Mouse (Mus musculus): ENCODE results near the gene Zbtb8b. TPM values are rescaled to one million over a fixed set of nuclear protein-coding genes. Genes with fewer than 3 reads are reported as not detected.

Gene Zbtb8b
- polyA plus RNA-seq, 1 experiment from 2014 or later = 3.7 TPM

DNA sequence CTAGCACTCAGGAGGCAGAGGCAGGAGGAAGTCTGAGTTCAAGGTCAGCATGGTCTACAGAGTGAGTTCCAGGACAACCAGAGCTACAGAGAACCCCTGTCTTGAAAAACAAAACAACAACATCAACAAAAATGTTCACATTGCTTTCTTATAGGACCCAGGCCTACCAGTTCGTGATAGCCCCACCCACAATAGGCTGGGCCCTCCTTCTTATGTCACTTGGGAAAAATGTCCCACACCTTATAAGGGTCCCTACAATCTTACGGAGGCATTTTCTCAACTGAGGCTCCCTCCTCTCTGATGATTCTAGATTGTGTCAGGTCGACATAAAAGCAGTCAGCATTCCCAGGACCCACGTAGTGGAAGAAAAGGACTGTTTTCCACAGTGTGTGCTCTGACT lies 40.8 kb downstream of the Zbtb8b start:
- no peaks in the 10 kb centered on the region for H3K36me3 ChIP-seq (ENCODE audit: insufficient read depth, low read length)
- DNase-seq (ENCODE audit: low spot score) = no peak
- H3K27me3 ChIP-seq (ENCODE audit: insufficient read depth, low read length) = no peaks in the 10 kb centered on the region
- no peak overlapping the region for H3K4me2 ChIP-seq (ENCODE audit: low read length)
- H3K9ac ChIP-seq (ENCODE audit: low read depth, low read length) = no peak overlapping the region
- TF ChIP-seq CTCF (IDR thresholded peaks at IDR 0.05; ENCODE audit: low read depth) = no peak
- ATAC-seq (replicated peaks; ENCODE audit: low FRiP score, low read depth) = no peak
- H3K9me3 ChIP-seq (replicated peaks; ENCODE audit: low read length) = no peaks in the 10 kb centered on the region
- no peaks in the 10 kb centered on the region for H3K4me1 ChIP-seq (replicated peaks; ENCODE audit: insufficient read depth, low read length)
- H3K4me3 ChIP-seq (replicated peaks; ENCODE audit: low read depth, low read length) = no peak overlapping the region
- WGBS = 78% methylated on average over 4 of the region's 4 CpGs
- no peak overlapping the region for H3K27ac ChIP-seq

GRCm38 (mm10) chr4:129396960-129397359 lies 43.7 kb downstream of the Zbtb8b start:
- ATAC-seq (replicated peaks; ENCODE audit: low FRiP score, low read depth) (no peak), DNase-seq (ENCODE audit: low spot score) (no peak)
- no peaks in the 10 kb centered on the region for H3K9me3 ChIP-seq (replicated peaks; ENCODE audit: low read length)
- no peak overlapping the region for H3K4me3 ChIP-seq (replicated peaks; ENCODE audit: low read depth, low read length)
- TF ChIP-seq CTCF (IDR thresholded peaks at IDR 0.05; ENCODE audit: low read depth) = no peak
- H3K36me3 ChIP-seq (ENCODE audit: insufficient read depth, low read length) = no peaks in the 10 kb centered on the region
- no peak overlapping the region for H3K9ac ChIP-seq (ENCODE audit: low read depth, low read length)
- H3K27me3 ChIP-seq (ENCODE audit: insufficient read depth, low read length) = no peaks in the 10 kb centered on the region
- WGBS = 83% methylated on average over 3 of the region's 3 CpGs
- H3K4me1 ChIP-seq (replicated peaks; ENCODE audit: insufficient read depth, low read length) = no peaks in the 10 kb centered on the region
- no peak overlapping the region for H3K27ac ChIP-seq
- H3K4me2 ChIP-seq (ENCODE audit: low read length) = no peak overlapping the region

GRCm38 (mm10) chr4:129394089-129394870 lies 46.4 kb downstream of the Zbtb8b start:
- no peak overlapping the region for H3K4me2 ChIP-seq (ENCODE audit: low read length)
- 26% methylated on average over 12 of the region's 12 CpGs for WGBS
- ATAC-seq (replicated peaks; ENCODE audit: low FRiP score, low read depth) (peak; percentile 59; the same call in 1 of the 2 replicates), DNase-seq (ENCODE audit: low spot score) (peak; percentile 62)
- H3K27me3 ChIP-seq (ENCODE audit: insufficient read depth, low read length) = no peaks in the 10 kb centered on the region
- no peaks in the 10 kb centered on the region for H3K36me3 ChIP-seq (ENCODE audit: insufficient read depth, low read length)
- no peak overlapping the region for H3K4me3 ChIP-seq (replicated peaks; ENCODE audit: low read depth, low read length)
- H3K9ac ChIP-seq (ENCODE audit: low read depth, low read length) = no peak overlapping the region
- no peaks in the 10 kb centered on the region for H3K4me1 ChIP-seq (replicated peaks; ENCODE audit: insufficient read depth, low read length)
- no peak for TF ChIP-seq CTCF (IDR thresholded peaks at IDR 0.05; ENCODE audit: low read depth)
- H3K9me3 ChIP-seq (replicated peaks; ENCODE audit: low read length) = no peaks in the 10 kb centered on the region
- 0 out of 2 replicates have a peak overlapping the region, but pooled peaks have one; percentile 36 for H3K27ac ChIP-seq

- WGBS = 81% methylated on average over 7 of the region's 7 CpGs
- ATAC-seq (replicated peaks; ENCODE audit: low FRiP score, low read depth) = no peak
These were observed 49.6 kb downstream of the Zbtb8b start for GRCm38 (mm10) chr4:129390936-129391557.

GRCm38 (mm10) chr4:129390216-129390743 lies 50.4 kb downstream of the Zbtb8b start:
- Histone ChIP-seq H3K4me3 (replicated peaks; ENCODE audit: low read depth, low read length) (no peak overlapping the region), H3K9ac (ENCODE audit: low read depth, low read length) (no peak overlapping the region), H3K27me3 (ENCODE audit: insufficient read depth, low read length) (no peaks in the 10 kb centered on the region), H3K36me3 (ENCODE audit: insufficient read depth, low read length) (no peaks in the 10 kb centered on the region), H3K4me1 (replicated peaks; ENCODE audit: insufficient read depth, low read length) (no peaks in the 10 kb centered on the region), H3K4me2 (ENCODE audit: low read length) (no peak overlapping the region), H3K9me3 (replicated peaks; ENCODE audit: low read length) (no peaks in the 10 kb centered on the region), H3K27ac (no peak overlapping the region)
- WGBS = 77% methylated on average over 14 of the region's 14 CpGs
- DNase-seq (ENCODE audit: low spot score) (no peak), ATAC-seq (replicated peaks; ENCODE audit: low FRiP score, low read depth) (no peak)
- TF ChIP-seq CTCF (IDR thresholded peaks at IDR 0.05; ENCODE audit: low read depth) = no peak

More at GRCm38 (mm10) chr4:129390936-129391557, 49.6 kb downstream of the Zbtb8b start:
- no peak for TF ChIP-seq CTCF (IDR thresholded peaks at IDR 0.05; ENCODE audit: low read depth)
- H3K4me1 ChIP-seq (replicated peaks; ENCODE audit: insufficient read depth, low read length) = no peaks in the 10 kb centered on the region
- no peak for DNase-seq (ENCODE audit: low spot score)
- H3K4me3 ChIP-seq (replicated peaks; ENCODE audit: low read depth, low read length) = no peak overlapping the region
- H3K27me3 ChIP-seq (ENCODE audit: insufficient read depth, low read length) = no peaks in the 10 kb centered on the region
- H3K36me3 ChIP-seq (ENCODE audit: insufficient read depth, low read length) = no peaks in the 10 kb centered on the region
- no peak overlapping the region for H3K27ac ChIP-seq
- no peak overlapping the region for H3K9ac ChIP-seq (ENCODE audit: low read depth, low read length)
- no peak overlapping the region for H3K4me2 ChIP-seq (ENCODE audit: low read length)
- no peaks in the 10 kb centered on the region for H3K9me3 ChIP-seq (replicated peaks; ENCODE audit: low read length)

DNA sequence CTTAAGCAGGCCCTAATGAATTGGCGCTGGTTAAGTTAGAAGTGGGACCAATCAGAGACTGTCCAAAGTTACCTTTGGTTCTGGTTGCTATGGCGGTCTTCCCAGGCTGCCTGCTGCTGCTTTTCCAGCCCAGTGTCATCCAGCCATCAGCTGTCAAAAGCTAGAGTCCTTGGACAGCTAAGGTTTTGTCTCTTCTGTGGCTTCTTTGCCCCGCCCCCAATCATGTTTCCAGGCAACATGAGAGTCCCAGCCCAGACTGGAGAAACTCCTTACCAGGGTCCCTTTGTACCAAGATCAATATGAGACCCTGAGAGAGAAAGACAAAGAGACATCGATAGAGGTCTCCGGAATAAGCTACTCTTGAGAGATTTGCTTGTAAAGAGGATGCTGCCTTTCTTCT lies 52.2 kb downstream of the Zbtb8b start:
- WGBS = 88% methylated on average over 5 of the region's 5 CpGs
- Histone ChIP-seq H3K27me3 (ENCODE audit: insufficient read depth, low read length) (no peaks in the 10 kb centered on the region), H3K4me2 (ENCODE audit: low read length) (no peak overlapping the region), H3K27ac (no peak overlapping the region), H3K9ac (ENCODE audit: low read depth, low read length) (no peak overlapping the region), H3K36me3 (ENCODE audit: insufficient read depth, low read length) (no peaks in the 10 kb centered on the region), H3K4me1 (replicated peaks; ENCODE audit: insufficient read depth, low read length) (no peaks in the 10 kb centered on the region), H3K9me3 (replicated peaks; ENCODE audit: low read length) (no peaks in the 10 kb centered on the region), H3K4me3 (replicated peaks; ENCODE audit: low read depth, low read length) (no peak overlapping the region)
- no peak for TF ChIP-seq CTCF (IDR thresholded peaks at IDR 0.05; ENCODE audit: low read depth)
- ATAC-seq (replicated peaks; ENCODE audit: low FRiP score, low read depth) (no peak), DNase-seq (ENCODE audit: low spot score) (no peak)
